Mouse (Mus musculus) MEL (cell line): ENCODE results near the gene Drd3. TPM values are rescaled to one million over a fixed set of nuclear protein-coding genes. Genes with fewer than 3 reads are reported as not detected.

ENCODE experiments used
- DNase-seq: peaks from one replicate; pipeline ENCODE4 v3.0.0; 2011; ENCODE audit warnings: low read depth, low spot score
- H3K27ac ChIP-seq: 2 replicates; pipeline ENCODE4 v1.5.1; 2012; ENCODE audit warnings: low read depth, mild to moderate bottlenecking, control low read depth, low read length, moderate library complexity; ENCODE audit not compliant: control insufficient read depth
- H3K27me3 ChIP-seq, 2 experiments: fragments of 150-350 bp in 1 of 2; sonication (generic) in 1 of 2; 2 replicates each; pipeline ENCODE4 v1.6.1; 2012; ENCODE audit warnings: low read length in 2 of 2, mild to moderate bottlenecking in 2 of 2, improper control_type of control experiment in 1 of 2, moderate library complexity in 1 of 2; ENCODE audit not compliant: insufficient read depth in 2 of 2, control insufficient read depth in 1 of 2
- H3K36me3 ChIP-seq, 2 experiments: 2 replicates each; pipeline ENCODE4 v1.6.1; 2012 to 2014; ENCODE audit warnings: low read length in 2 of 2, improper control_type of control experiment in 1 of 2, inconsistent platforms in 1 of 2, mild to moderate bottlenecking in 1 of 2; ENCODE audit not compliant: insufficient read depth in 2 of 2, control insufficient read depth in 1 of 2
- H3K4me1 ChIP-seq, 2 experiments: fragments of 150-350 bp in 1 of 2; sonication (generic) in 1 of 2; 2 replicates each; pipeline ENCODE4 v1.6.1; 2012; ENCODE audit warnings: low read length in 2 of 2, improper control_type of control experiment in 1 of 2, mild to moderate bottlenecking in 1 of 2; ENCODE audit not compliant: insufficient read depth in 2 of 2, control insufficient read depth in 1 of 2
- H3K4me3 ChIP-seq, 2 experiments: fragments of 150-350 bp in 1 of 2; sonication (generic) in 1 of 2; 2 replicates each; pipeline ENCODE4 v1.5.1; 2012; ENCODE audit warnings: low read depth in 2 of 2, low read length in 2 of 2, mild to moderate bottlenecking in 2 of 2, moderate library complexity in 2 of 2, control low read depth in 1 of 2, improper control_type of control experiment in 1 of 2; ENCODE audit not compliant: control insufficient read depth in 1 of 2, insufficient read depth in 1 of 2
- H3K79me2 ChIP-seq: 2 replicates; pipeline ENCODE4 v1.6.1; 2012; ENCODE audit warnings: mild to moderate bottlenecking, low read length, moderate library complexity; ENCODE audit not compliant: control insufficient read depth, poor library complexity, insufficient read depth
- H3K9ac ChIP-seq: 2 replicates; pipeline ENCODE4 v1.6.1; 2012; ENCODE audit warnings: low read depth, mild to moderate bottlenecking, control low read depth, low read length, moderate library complexity; ENCODE audit not compliant: control insufficient read depth, poor library complexity, severe bottlenecking
- H3K9me3 ChIP-seq: fragments of 150-350 bp; sonication (generic); replicated peaks from 2 replicates; pipeline ENCODE4 v1.6.1; 2012; ENCODE audit warnings: mild to moderate bottlenecking, low read length, improper control_type of control experiment, moderate library complexity; ENCODE audit not compliant: insufficient read depth
- ELF1 ChIP-seq: IDR thresholded peaks from 2 replicates; pipeline ENCODE4 v1.6.1; 2014; ENCODE audit warnings: low read depth, mild to moderate bottlenecking, inconsistent platforms, low read length, improper control_type of control experiment, moderate library complexity
- ETS1 ChIP-seq: IDR thresholded peaks from 2 replicates; pipeline ENCODE4 v1.6.1; 2012; ENCODE audit warnings: low read depth, mild to moderate bottlenecking, inconsistent platforms, low read length, improper control_type of control experiment, moderate library complexity
- GABPA ChIP-seq: IDR thresholded peaks from 2 replicates; pipeline ENCODE4 v1.6.1; 2012; ENCODE audit warnings: low read depth, mild to moderate bottlenecking, inconsistent platforms, low read length, improper control_type of control experiment, moderate library complexity
- GATA1 ChIP-seq: IDR thresholded peaks from 2 replicates; pipeline ENCODE4 v1.6.1; 2011; ENCODE audit warnings: low read depth, low read length, improper control_type of control experiment
- HCFC1 ChIP-seq: IDR thresholded peaks from 2 replicates; pipeline ENCODE4 v1.6.1; 2012; ENCODE audit warnings: low read depth, mild to moderate bottlenecking, inconsistent platforms, low read length, improper control_type of control experiment, moderate library complexity
- MAX ChIP-seq: IDR thresholded peaks from 2 replicates; pipeline ENCODE4 v1.6.1; 2011; ENCODE audit warnings: low read length, improper control_type of control experiment
- MAZ ChIP-seq: IDR thresholded peaks from 2 replicates; pipeline ENCODE4 v1.6.1; 2012; ENCODE audit warnings: low read depth, mild to moderate bottlenecking, inconsistent platforms, low read length, improper control_type of control experiment
- MEF2A ChIP-seq: IDR thresholded peaks from 2 replicates; pipeline ENCODE4 v1.6.1; 2014; ENCODE audit warnings: low read depth, mild to moderate bottlenecking, inconsistent platforms, low read length, improper control_type of control experiment; ENCODE audit not compliant: poor library complexity, insufficient replicate concordance, severe bottlenecking; ENCODE audit errors: extremely low read depth
- MYB ChIP-seq: IDR thresholded peaks from 2 replicates; pipeline ENCODE4 v1.6.1; 2011; ENCODE audit warnings: mild to moderate bottlenecking, low read depth, low read length, improper control_type of control experiment
- POLR2AphosphoS2 ChIP-seq: IDR thresholded peaks from 2 replicates; pipeline ENCODE4 v1.6.1; 2011; ENCODE audit warnings: low read length, improper control_type of control experiment
- RAD21 ChIP-seq: IDR thresholded peaks from 2 replicates; pipeline ENCODE4 v1.6.1; 2011; ENCODE audit warnings: mild to moderate bottlenecking, low read depth, low read length, improper control_type of control experiment
- RCOR1 ChIP-seq: IDR thresholded peaks from 2 replicates; pipeline ENCODE4 v1.6.1; 2012; ENCODE audit warnings: low read depth, mild to moderate bottlenecking, inconsistent platforms, low read length, improper control_type of control experiment
- SIN3A ChIP-seq: IDR thresholded peaks from 2 replicates; pipeline ENCODE4 v1.6.1; 2012; ENCODE audit warnings: low read length, improper control_type of control experiment, inconsistent platforms
- SMC3 ChIP-seq: IDR thresholded peaks from 2 replicates; pipeline ENCODE4 v1.6.1; 2011; ENCODE audit warnings: low read depth, low read length, improper control_type of control experiment
- TAL1 ChIP-seq: IDR thresholded peaks from 2 replicates; pipeline ENCODE4 v1.6.1; 2012; ENCODE audit warnings: mild to moderate bottlenecking, inconsistent platforms, low read length, moderate library complexity, mixed read lengths
- TBP ChIP-seq: IDR thresholded peaks from 2 replicates; pipeline ENCODE4 v1.8.0; 2011; ENCODE audit warnings: low read depth, low read length, improper control_type of control experiment
- TCF12 ChIP-seq: IDR thresholded peaks from 2 replicates; pipeline ENCODE4 v1.6.1; 2014; ENCODE audit warnings: low read depth, mild to moderate bottlenecking, inconsistent platforms, low read length, improper control_type of control experiment, moderate library complexity
- USF2 ChIP-seq, 2 experiments: IDR thresholded peaks; 2 replicates each; pipeline ENCODE4 v1.6.1; 2011 to 2012; ENCODE audit warnings: improper control_type of control experiment in 2 of 2, low read length in 2 of 2, borderline replicate concordance in 1 of 2, inconsistent platforms in 1 of 2, low read depth in 1 of 2, mild to moderate bottlenecking in 1 of 2; ENCODE audit not compliant: insufficient read depth in 1 of 2
- ZKSCAN1 ChIP-seq: IDR thresholded peaks from 2 replicates; pipeline ENCODE4 v1.6.1; 2012; ENCODE audit warnings: low read depth, mild to moderate bottlenecking, inconsistent platforms, low read length, improper control_type of control experiment, moderate library complexity
- ZMIZ1 ChIP-seq: IDR thresholded peaks from 2 replicates; pipeline ENCODE4 v1.6.1; 2012; ENCODE audit warnings: low read depth, mild to moderate bottlenecking, inconsistent platforms, low read length, improper control_type of control experiment, moderate library complexity
- polyA plus RNA-seq, 2 experiments: library from polyadenylated mRNA; stranded (reverse) in 1 of 2; unstranded in 1 of 2; fragments of >175 nt in 1 of 2; fragments of >200 nt in 1 of 2; gene quantifications; 2 replicates each; pipeline versions ENCODE4 v1.2.1 to v1.2.4; 2012; ENCODE audit warnings: low replicate concordance in 2 of 2, low read depth in 1 of 2; ENCODE audit not compliant: insufficient read length in 2 of 2, insufficient read depth in 1 of 2, missing spikeins in 1 of 2
- total RNA-seq: library from RNA; depleted of rRNA; stranded (reverse); fragments of 300-350 nt; gene quantifications from 2 replicates; pipeline ENCODE4 v1.2.3, GENCODE M21; 2012

Drd3 gene
- total and polyA plus RNA-seq, 3 experiments: not detected

DNA sequence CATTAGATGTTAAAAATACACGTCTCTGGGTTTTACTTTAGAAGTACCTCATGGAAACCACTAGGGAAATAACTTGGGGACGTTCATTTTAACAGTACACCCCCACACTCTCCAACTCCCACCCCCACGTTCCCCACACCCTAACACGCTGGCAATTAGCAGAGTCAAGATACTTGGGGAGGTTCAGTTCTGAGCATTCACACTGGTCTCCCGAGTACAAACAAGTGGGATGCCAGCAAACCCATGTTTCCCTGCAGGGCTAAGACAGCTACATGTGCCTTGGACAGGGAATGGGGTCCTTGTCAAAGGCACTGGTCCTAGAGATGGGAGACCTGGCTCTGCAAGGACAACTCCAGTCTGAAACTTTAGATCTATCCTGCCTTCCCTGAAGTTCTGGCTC, 48.6 kb downstream of the Drd3 start:
- TF ChIP-seq MAZ (no peak), SMC3 (no peak), SIN3A (no peak), HCFC1 (no peak), TCF12 (no peak)
- TF ChIP-seq, all 39 proteins: peak for 0
- Histone ChIP-seq H3K9me3 (no peaks in the 10 kb centered on the region), H3K27ac (no peak overlapping the region), H3K9ac (no peak overlapping the region), H3K27me3 (no peaks in the 10 kb centered on the region), H3K4me3 (no peak overlapping the region), H3K79me2 (no peaks in the 10 kb centered on the region), H3K36me3 (no peaks in the 10 kb centered on the region), H3K4me1 (no peaks in the 10 kb centered on the region)
- DNase-seq: no peak

DNA sequence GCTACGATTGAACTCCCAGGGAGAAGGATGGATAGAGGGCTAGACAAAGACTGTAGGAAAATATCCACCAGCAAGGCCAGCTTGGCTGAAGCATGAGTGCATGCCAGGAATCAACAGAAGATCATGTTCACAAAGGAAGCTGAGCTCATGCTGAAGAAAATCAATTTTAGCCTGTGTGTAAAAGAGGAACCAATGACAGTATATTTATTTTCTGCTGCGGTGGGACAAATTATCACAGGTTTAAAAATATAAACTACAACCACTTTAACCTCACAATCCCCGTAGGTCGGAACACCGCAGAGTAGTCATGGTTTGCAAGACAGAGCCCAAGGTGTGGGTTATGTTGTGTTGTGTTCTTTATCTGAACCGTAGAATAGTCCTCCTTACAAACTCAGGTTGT, 50.5 kb downstream of the Drd3 start:
- no peak for DNase-seq
- H3K9ac ChIP-seq: no peak overlapping the region
- H3K27me3 ChIP-seq: no peaks in the 10 kb centered on the region; a peak in 1 of 4 replicates
- no peaks in the 10 kb centered on the region for H3K79me2 ChIP-seq
- no peak overlapping the region for H3K4me3 ChIP-seq
- TF ChIP-seq SMC3 (no peak), POLR2AphosphoS2 (no peak)
- no peak overlapping the region for H3K27ac ChIP-seq
- no peaks in the 10 kb centered on the region for H3K9me3 ChIP-seq
- no peaks in the 10 kb centered on the region for H3K36me3 ChIP-seq
- H3K4me1 ChIP-seq: no peaks in the 10 kb centered on the region

DNA sequence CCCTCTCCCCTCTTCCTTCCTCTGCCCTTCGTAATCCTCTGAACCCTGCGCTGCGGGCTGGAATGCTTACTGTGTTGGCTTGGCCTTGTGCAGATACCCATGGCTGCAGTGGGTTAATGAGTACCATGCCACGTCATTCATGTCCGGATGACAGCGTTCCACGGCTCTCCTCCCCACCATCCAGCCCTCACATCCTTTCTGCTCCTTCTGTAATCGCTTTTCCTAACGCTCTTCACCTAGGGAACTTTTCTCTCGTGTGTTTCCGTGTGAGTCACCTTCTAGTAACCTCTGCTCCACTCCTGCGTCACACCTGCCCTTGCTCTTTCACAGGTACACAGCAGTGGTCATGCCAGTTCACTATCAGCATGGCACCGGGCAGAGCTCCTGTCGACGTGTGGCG, 53.2 kb downstream of the Drd3 start:
- no peaks in the 10 kb centered on the region; a peak in 1 of 4 replicates for H3K27me3 ChIP-seq
- H3K9me3 ChIP-seq: no peaks in the 10 kb centered on the region
- no peaks in the 10 kb centered on the region for H3K79me2 ChIP-seq
- no peak for DNase-seq
- no peak overlapping the region for H3K27ac ChIP-seq
- no peak overlapping the region for H3K4me3 ChIP-seq
- no peaks in the 10 kb centered on the region for H3K36me3 ChIP-seq
- TF ChIP-seq MAX (no peak), ZKSCAN1 (no peak), ETS1 (no peak)
- H3K9ac ChIP-seq: no peak overlapping the region
- no peaks in the 10 kb centered on the region for H3K4me1 ChIP-seq

DNA sequence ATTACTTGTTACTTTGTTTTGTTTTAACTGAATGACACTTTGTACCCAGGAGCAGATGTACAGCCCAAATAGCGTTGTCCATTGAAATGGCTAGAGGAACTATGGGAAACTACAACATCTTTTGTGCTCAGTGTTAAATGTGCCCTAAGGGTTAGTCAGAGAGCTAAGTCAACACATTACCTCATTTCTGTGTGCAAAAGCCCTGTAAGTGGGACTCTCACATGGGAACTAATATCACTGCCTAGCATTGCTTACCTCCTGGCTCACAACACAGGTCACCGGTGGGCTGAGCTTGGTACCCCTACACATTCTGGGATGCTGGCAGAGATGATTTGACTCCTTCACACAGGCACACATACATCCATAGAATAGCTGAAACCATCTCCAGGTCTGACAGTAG, 55.6 kb downstream of the Drd3 start:
- peaks cover 0 to 2% of the 10 kb centered on the region in 2 experiments; a peak in 1 of 4 replicates for H3K27me3 ChIP-seq
- no peaks in the 10 kb centered on the region for H3K79me2 ChIP-seq
- TF ChIP-seq MEF2A (no peak), RAD21 (no peak), ZMIZ1 (no peak), GATA1 (no peak), USF2 (IDR thresholded peaks at IDR 0.05; ENCODE audit: borderline replicate concordance in 1 of 2, insufficient read depth in 1 of 2, low read depth in 1 of 2, low read length in 2 of 2) (no peak), MYB (no peak), ETS1 (no peak), TBP (no peak), SIN3A (no peak), GABPA (no peak), TAL1 (no peak), ELF1 (no peak), RCOR1 (no peak)
- H3K4me1 ChIP-seq: no peaks in the 10 kb centered on the region
- H3K27ac ChIP-seq: no peak overlapping the region
- no peak overlapping the region for H3K9ac ChIP-seq
- no peaks in the 10 kb centered on the region for H3K9me3 ChIP-seq
- no peak for DNase-seq
- no peaks in the 10 kb centered on the region for H3K36me3 ChIP-seq
- no peak overlapping the region for H3K4me3 ChIP-seq
